Mouse (Mus musculus): ENCODE data around the gene Spata31d1b. TPM values are rescaled to one million over a fixed set of nuclear protein-coding genes. Genes with fewer than 3 reads are reported as not detected.
"Not testable (repeated sequence)": the region's sequence is repeated elsewhere in the genome, so short reads cannot be mapped to it uniquely, and the experiment has no call there.

Gene Spata31d1b
- polyA plus RNA-seq (2011; ENCODE audit: insufficient read depth, insufficient read length, low read depth, missing spikeins): 0.37 TPM in 1 of 2 replicates, not detected in the other

DNA sequence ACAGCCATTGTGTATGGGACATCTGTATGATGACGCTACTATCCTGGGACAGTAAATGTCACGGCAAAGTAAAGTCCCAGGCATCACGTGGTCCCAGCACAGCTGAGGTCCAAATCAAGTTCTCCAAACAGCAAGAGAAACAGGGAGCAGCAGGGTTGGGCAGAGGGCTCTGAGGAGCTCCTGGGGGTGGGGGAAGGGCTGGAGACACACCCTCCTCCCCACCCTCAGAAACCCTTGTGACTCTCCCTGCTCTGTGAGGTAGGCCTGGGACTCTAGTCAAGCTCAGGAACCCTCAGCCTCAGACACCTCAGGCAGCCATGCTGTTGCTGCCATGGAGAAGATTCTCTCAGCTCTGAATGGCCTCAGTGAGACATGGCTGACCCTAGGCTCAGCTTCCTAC, at the start of gene Spata31d1b:
Gene Spata31d1b, plus strand, starts transcription at position 301 of the 400 bp plus-strand sequence.
- not testable (repeated sequence) for H3K27ac ChIP-seq (ENCODE audit: insufficient read depth, low read length); H3K36me3 ChIP-seq (ENCODE audit: control insufficient read depth, insufficient read depth, low read length, poor library complexity, severe bottlenecking); H3K9ac ChIP-seq (ENCODE audit: low read depth, poor library complexity, severe bottlenecking); H3K4me3 ChIP-seq (ENCODE audit: low read depth, low read length); H3K9me3 ChIP-seq (replicated peaks; ENCODE audit: control insufficient read depth, insufficient read depth, low read length, poor library complexity, severe bottlenecking); H3K4me1 ChIP-seq (ENCODE audit: control insufficient read depth, insufficient read depth, low read length); H3K27me3 ChIP-seq (ENCODE audit: control insufficient read depth, insufficient read depth, low read length, poor library complexity, severe bottlenecking)

GRCm38 (mm10) chr13:59663939-59664712, 48.0 kb upstream of the Spata31d1b start:
- peaks cover 6% of the 10 kb centered on the region; the same call in 1 of the 2 replicates for H3K36me3 ChIP-seq (ENCODE audit: control insufficient read depth, insufficient read depth, low read length, poor library complexity, severe bottlenecking)
- no peak for TF ChIP-seq EP300 (IDR thresholded peaks at IDR 0.05; ENCODE audit: insufficient read depth, low read depth, low read length)
- no peak for TF ChIP-seq CTCF (IDR thresholded peaks at IDR 0.05; ENCODE audit: low read depth, low read length)
- TF ChIP-seq POLR2A (IDR thresholded peaks at IDR 0.05; ENCODE audit: insufficient read depth, low read length): no peak
- no peak overlapping the region for H3K27ac ChIP-seq (ENCODE audit: insufficient read depth, low read length)
- H3K4me3 ChIP-seq (ENCODE audit: low read depth, low read length): no peak overlapping the region
- peaks cover 5% of the 10 kb centered on the region for H3K4me1 ChIP-seq (ENCODE audit: control insufficient read depth, insufficient read depth, low read length)
- H3K27me3 ChIP-seq (ENCODE audit: control insufficient read depth, insufficient read depth, low read length, poor library complexity, severe bottlenecking): no peaks in the 10 kb centered on the region
- no peaks in the 10 kb centered on the region for H3K9me3 ChIP-seq (replicated peaks; ENCODE audit: control insufficient read depth, insufficient read depth, low read length, poor library complexity, severe bottlenecking)
- no peak overlapping the region for H3K9ac ChIP-seq (ENCODE audit: low read depth, poor library complexity, severe bottlenecking)

DNA sequence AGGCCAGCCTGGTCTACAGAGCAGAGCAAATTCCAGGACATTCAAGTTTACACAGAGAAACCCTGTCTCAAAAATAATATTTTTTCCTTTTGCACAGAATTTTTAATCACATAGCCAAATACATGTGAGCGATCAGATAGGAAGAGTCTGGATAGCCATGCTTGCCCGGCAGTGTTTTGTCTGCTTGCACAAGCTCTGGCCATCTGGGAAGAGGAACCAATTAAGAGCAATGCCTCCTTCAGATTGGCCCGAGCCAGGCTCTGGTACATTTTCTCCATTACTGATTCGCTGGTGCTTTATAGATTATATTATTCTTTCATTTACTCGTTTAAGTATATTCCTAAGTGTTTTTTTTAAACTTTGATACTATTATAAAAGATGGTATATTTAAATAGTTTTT, 44.3 kb upstream of the Spata31d1b start:
- no peak overlapping the region for H3K27ac ChIP-seq (ENCODE audit: insufficient read depth, low read length)
- H3K9ac ChIP-seq (ENCODE audit: low read depth, poor library complexity, severe bottlenecking): no peak overlapping the region
- no peak for TF ChIP-seq EP300 (IDR thresholded peaks at IDR 0.05; ENCODE audit: insufficient read depth, low read depth, low read length)
- TF ChIP-seq CTCF (IDR thresholded peaks at IDR 0.05; ENCODE audit: low read depth, low read length): no peak
- TF ChIP-seq POLR2A (IDR thresholded peaks at IDR 0.05; ENCODE audit: insufficient read depth, low read length): no peak
- H3K4me3 ChIP-seq (ENCODE audit: low read depth, low read length): no peak overlapping the region
- H3K9me3 ChIP-seq (replicated peaks; ENCODE audit: control insufficient read depth, insufficient read depth, low read length, poor library complexity, severe bottlenecking): no peaks in the 10 kb centered on the region
- peaks cover 5% of the 10 kb centered on the region; the same call in 1 of the 2 replicates for H3K36me3 ChIP-seq (ENCODE audit: control insufficient read depth, insufficient read depth, low read length, poor library complexity, severe bottlenecking)
- H3K4me1 ChIP-seq (ENCODE audit: control insufficient read depth, insufficient read depth, low read length): peaks cover 4% of the 10 kb centered on the region
- H3K27me3 ChIP-seq (ENCODE audit: control insufficient read depth, insufficient read depth, low read length, poor library complexity, severe bottlenecking): no peaks in the 10 kb centered on the region

GRCm38 (mm10) chr13:59668501-59669093, 43.5 kb upstream of the Spata31d1b start:
- Histone ChIP-seq H3K9me3 (replicated peaks; ENCODE audit: control insufficient read depth, insufficient read depth, low read length, poor library complexity, severe bottlenecking) (no peaks in the 10 kb centered on the region), H3K4me1 (ENCODE audit: control insufficient read depth, insufficient read depth, low read length) (peaks cover 5% of the 10 kb centered on the region), H3K27ac (ENCODE audit: insufficient read depth, low read length) (peak overlapping the region; percentile 90), H3K36me3 (ENCODE audit: control insufficient read depth, insufficient read depth, low read length, poor library complexity, severe bottlenecking) (peaks cover 9% of the 10 kb centered on the region), H3K4me3 (ENCODE audit: low read depth, low read length) (no peak overlapping the region), H3K27me3 (ENCODE audit: control insufficient read depth, insufficient read depth, low read length, poor library complexity, severe bottlenecking) (no peaks in the 10 kb centered on the region), H3K9ac (ENCODE audit: low read depth, poor library complexity, severe bottlenecking) (peak overlapping the region; percentile 56; the same call in 1 of the 2 replicates)
- TF ChIP-seq POLR2A (IDR thresholded peaks at IDR 0.05; ENCODE audit: insufficient read depth, low read length) (no peak), CTCF (IDR thresholded peaks at IDR 0.05; ENCODE audit: low read depth, low read length) (no peak), EP300 (IDR thresholded peaks at IDR 0.05; ENCODE audit: insufficient read depth, low read depth, low read length) (no peak)

GRCm38 (mm10) chr13:59669946-59670345, 42.1 kb upstream of the Spata31d1b start:
- H3K27ac ChIP-seq (ENCODE audit: insufficient read depth, low read length): no peak overlapping the region; the same call in 1 of the 2 replicates
- no peaks in the 10 kb centered on the region for H3K27me3 ChIP-seq (ENCODE audit: control insufficient read depth, insufficient read depth, low read length, poor library complexity, severe bottlenecking)
- peaks cover 7% of the 10 kb centered on the region for H3K4me1 ChIP-seq (ENCODE audit: control insufficient read depth, insufficient read depth, low read length)
- H3K9me3 ChIP-seq (replicated peaks; ENCODE audit: control insufficient read depth, insufficient read depth, low read length, poor library complexity, severe bottlenecking): no peaks in the 10 kb centered on the region
- TF ChIP-seq EP300 (IDR thresholded peaks at IDR 0.05; ENCODE audit: insufficient read depth, low read depth, low read length) (no peak), CTCF (IDR thresholded peaks at IDR 0.05; ENCODE audit: low read depth, low read length) (no peak)
- no peak overlapping the region for H3K4me3 ChIP-seq (ENCODE audit: low read depth, low read length)
- H3K9ac ChIP-seq (ENCODE audit: low read depth, poor library complexity, severe bottlenecking): 0 out of 2 replicates have a peak overlapping the region, but pooled peaks have one; percentile 10
- peaks cover 9% of the 10 kb centered on the region for H3K36me3 ChIP-seq (ENCODE audit: control insufficient read depth, insufficient read depth, low read length, poor library complexity, severe bottlenecking)

GRCm38 (mm10) chr13:59671521-59671920, 40.6 kb upstream of the Spata31d1b start:
- no peak overlapping the region for H3K9ac ChIP-seq (ENCODE audit: low read depth, poor library complexity, severe bottlenecking)
- no peak overlapping the region for H3K4me3 ChIP-seq (ENCODE audit: low read depth, low read length)
- H3K4me1 ChIP-seq (ENCODE audit: control insufficient read depth, insufficient read depth, low read length): peaks cover 7% of the 10 kb centered on the region
- TF ChIP-seq EP300 (IDR thresholded peaks at IDR 0.05; ENCODE audit: insufficient read depth, low read depth, low read length): no peak
- no peaks in the 10 kb centered on the region for H3K9me3 ChIP-seq (replicated peaks; ENCODE audit: control insufficient read depth, insufficient read depth, low read length, poor library complexity, severe bottlenecking)
- peaks cover 7% of the 10 kb centered on the region for H3K36me3 ChIP-seq (ENCODE audit: control insufficient read depth, insufficient read depth, low read length, poor library complexity, severe bottlenecking)
- no peaks in the 10 kb centered on the region for H3K27me3 ChIP-seq (ENCODE audit: control insufficient read depth, insufficient read depth, low read length, poor library complexity, severe bottlenecking)
- H3K27ac ChIP-seq (ENCODE audit: insufficient read depth, low read length): no peak overlapping the region
